Mouse (Mus musculus) heart, postnatal 14 days (tissue): ENCODE results near the gene Frmpd2. TPM values are rescaled to one million over a fixed set of nuclear protein-coding genes. Genes with fewer than 3 reads are reported as not detected.

Experiments
- DNase-seq, 2 experiments: peaks; one replicate each; pipeline ENCODE4 v3.0.0; 2021 to 2022
- intact Hi-C: fragments of 180-260 bp; cut with DNase I; formaldehyde crosslinking; loops from one replicate; pipeline ENCODE4 v1.15.1; 2025
- total RNA-seq, 2 experiments: library from RNA; stranded (reverse); gene quantifications; 2 replicates each; pipeline ENCODE4 v1.2.3; 2021

The Frmpd2 gene
- total RNA-seq, 2 experiments from 2014 or later: 0.22 TPM; not detected in 1

DNA sequence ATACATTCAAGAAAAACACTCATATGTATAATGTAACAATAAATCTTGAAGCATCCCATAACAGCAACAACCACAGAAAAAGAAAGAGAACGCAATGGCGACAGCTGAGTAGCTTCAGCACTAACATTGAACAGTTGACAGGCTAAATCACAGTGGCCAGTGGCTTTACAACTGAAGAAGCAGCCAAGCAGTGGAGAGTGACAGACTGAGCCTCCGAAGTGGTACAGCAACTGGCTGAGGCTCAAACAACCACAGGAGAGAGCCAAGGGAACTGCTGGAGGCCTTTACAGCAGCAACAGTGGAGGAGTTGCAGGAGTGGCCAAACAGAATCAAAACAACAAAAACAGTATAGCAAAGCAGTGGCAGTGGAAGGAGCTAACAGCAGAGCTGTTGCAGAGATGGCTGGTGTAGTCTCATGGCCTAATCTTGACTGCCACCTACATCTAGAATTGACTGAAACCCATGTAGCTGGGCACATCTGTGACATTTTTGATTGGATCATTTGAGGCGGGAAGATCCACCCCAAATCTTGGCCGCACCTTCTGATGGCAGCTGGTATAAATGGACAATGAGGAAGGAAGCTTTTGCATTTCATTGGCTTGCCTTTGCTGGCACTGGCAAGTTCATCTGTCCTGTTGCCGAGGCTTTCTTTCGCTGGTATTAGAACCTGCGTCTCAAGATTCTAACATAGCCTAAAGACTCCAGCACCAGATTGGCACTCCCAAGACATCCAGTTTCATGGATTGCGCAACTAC, 127.1 kb downstream of the Frmpd2 start:
- peak in 1 of 2 experiments; percentile 6 for DNase-seq

DNA sequence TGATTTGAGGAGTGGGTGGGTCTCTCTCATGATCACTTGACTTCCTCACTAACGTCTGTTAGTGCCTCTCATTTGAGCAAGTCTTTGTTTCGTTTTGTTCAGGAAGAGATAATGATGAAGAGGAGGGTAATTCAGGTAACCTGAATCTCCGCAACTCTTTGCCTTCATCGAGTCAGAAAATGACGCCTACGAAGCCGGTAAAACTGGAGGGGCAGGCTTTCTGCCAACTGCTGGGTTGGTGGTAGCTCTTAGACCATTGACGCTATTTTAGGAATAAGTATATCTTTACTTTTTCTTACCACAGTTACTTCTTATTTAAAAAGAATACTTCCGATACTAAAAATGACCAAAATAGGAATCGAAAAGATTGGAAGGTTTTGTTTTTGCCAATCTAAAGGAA, 135.9 kb downstream of the Frmpd2 start:
- intact Hi-C loops: no loop called here
- no peak for DNase-seq

More for the DNA sequence above, 127.1 kb downstream of the Frmpd2 start:
- intact Hi-C loops: no loop called here

Other genes with a start within 250 kb of the Frmpd2 start
- gene Mapk8, start 24.5 kb upstream of the Frmpd2 start, total RNA-seq: 10 to 100 TPM; 31.5 to 35.8 TPM
- not detected for gene Ptpn20, start 117.5 kb downstream of the Frmpd2 start, total RNA-seq